Mouse (Mus musculus) hindbrain, embryonic 11.5 days (tissue): ENCODE measurements around the gene Pigh. TPM values are rescaled to one million over a fixed set of nuclear protein-coding genes. Genes with fewer than 3 reads are reported as not detected.

Source experiments
- ATAC-seq: fragments of 200-750 bp; cut with Nextera tagmentation; 2 replicates; pipeline ENCODE4 v1.8.0; 2017; ENCODE audit warnings: mild to moderate bottlenecking, moderate TSS enrichment, moderate library complexity; ENCODE audit not compliant: low FRiP score
- DNase-seq: peaks from one replicate; pipeline ENCODE4 v3.0.0-alpha.2; 2015; ENCODE audit warnings: low spot score
- H3K27ac ChIP-seq: fragments of 300-500 bp; sonication (generic); 2 replicates; pipeline ENCODE4 v1.5.1; 2014; ENCODE audit warnings: mild to moderate bottlenecking, low read depth, low read length
- H3K27me3 ChIP-seq: fragments of 300-500 bp; sonication (generic); 2 replicates; pipeline ENCODE4 v1.6.1; 2014; ENCODE audit warnings: mild to moderate bottlenecking, low read length, moderate library complexity, mixed read lengths; ENCODE audit not compliant: control insufficient read depth, insufficient read depth
- H3K36me3 ChIP-seq: fragments of 300-500 bp; sonication (generic); 2 replicates; pipeline ENCODE4 v1.6.1; 2014; ENCODE audit warnings: mild to moderate bottlenecking, low read length, moderate library complexity, mixed read lengths; ENCODE audit not compliant: control insufficient read depth, insufficient read depth
- H3K4me1 ChIP-seq: fragments of 300-500 bp; sonication (generic); replicated peaks from 2 replicates; pipeline ENCODE4 v1.6.1; 2014; ENCODE audit warnings: low read length, mixed read lengths; ENCODE audit not compliant: control insufficient read depth, insufficient read depth
- H3K4me2 ChIP-seq: fragments of 300-500 bp; sonication (generic); replicated peaks from 2 replicates; pipeline ENCODE4 v1.6.1; 2014; ENCODE audit warnings: mild to moderate bottlenecking, low read depth, low read length
- H3K4me3 ChIP-seq: fragments of 300-500 bp; sonication (generic); 2 replicates; pipeline ENCODE4 v1.5.1; 2014; ENCODE audit warnings: low read depth, low read length
- H3K9ac ChIP-seq: fragments of 300-500 bp; sonication (generic); 2 replicates; pipeline ENCODE4 v1.6.1; 2014; ENCODE audit warnings: low read depth, low read length
- H3K9me3 ChIP-seq: fragments of 300-500 bp; sonication (generic); 2 replicates; pipeline ENCODE4 v1.6.1; 2016; ENCODE audit warnings: low read length; ENCODE audit not compliant: control insufficient read depth
- WGBS: fragments of 180-500 bp; shearing (Covaris S2); extraction: QIAGEN DNeasy Blood & Tissue Kit; methylation state at CpG from one replicate; pipeline ENCODE4 v1.1.7; 2014; 5-methylcytosine and 5-hydroxymethylcytosine counted together
- polyA plus RNA-seq: library from polyadenylated mRNA; unstranded; fragments of >200 nt; fragmentation: Nextera tagmentation; extraction: Ambion mirVana; gene quantifications from 2 replicates; pipeline ENCODE4 v1.2.1, GENCODE M21; 2014

The Pigh gene
- polyA plus RNA-seq, 1 experiment from 2014 or later: 30.1 TPM

DNA sequence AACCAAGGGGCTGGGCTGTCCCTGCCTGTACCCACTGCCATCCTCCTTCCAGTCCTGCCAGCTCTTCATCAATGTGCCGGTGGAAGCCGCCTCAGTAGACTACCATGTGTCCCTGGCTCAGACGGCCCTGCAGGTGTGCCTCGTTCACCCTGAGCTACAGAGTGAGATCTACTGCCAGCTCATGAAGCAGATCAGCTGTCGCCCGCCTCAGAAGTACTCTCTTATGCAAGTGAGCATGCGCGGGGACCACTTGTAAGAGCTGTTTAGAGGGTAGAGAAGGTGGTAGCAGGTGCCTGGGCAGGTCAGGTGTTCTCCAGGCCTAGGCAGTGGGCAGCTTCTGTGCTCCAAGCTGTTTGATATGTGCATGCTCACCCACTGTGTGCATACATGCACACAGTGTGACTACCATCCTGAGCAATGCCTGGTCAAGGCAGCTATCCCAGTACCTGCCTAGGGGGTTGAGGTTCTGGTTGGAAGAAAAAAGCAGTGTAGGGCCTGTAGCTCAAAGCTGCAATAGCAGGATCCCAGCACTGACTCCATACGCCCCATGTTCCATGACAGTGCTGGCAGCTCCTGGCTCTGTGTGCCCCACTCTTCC, 18.6 kb downstream of the Pigh start:
- no peaks in the 10 kb centered on the region for H3K4me1 ChIP-seq
- DNase-seq: no peak
- no peaks in the 10 kb centered on the region for H3K36me3 ChIP-seq

DNA sequence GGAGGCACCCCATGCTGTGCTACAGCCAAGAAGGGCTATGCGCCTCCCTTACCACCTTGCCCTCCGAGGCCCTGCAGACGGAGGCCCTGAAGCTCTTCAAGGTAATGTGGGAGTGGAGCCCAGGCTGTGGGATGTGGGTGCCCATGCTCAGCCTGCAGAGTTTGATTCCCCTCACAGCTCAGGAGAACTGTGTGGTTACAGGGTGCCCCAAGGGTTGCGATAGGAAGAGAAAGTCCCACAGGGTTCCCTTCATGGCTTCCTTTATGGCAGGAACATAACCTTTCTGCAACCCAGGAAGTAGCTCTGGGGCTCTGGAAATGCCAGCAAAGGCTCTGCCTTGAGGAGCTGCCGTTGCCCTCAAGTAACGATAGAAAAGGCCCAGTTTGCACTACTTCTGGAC, 19.5 kb downstream of the Pigh start:
- Histone ChIP-seq H3K9me3 (no peaks in the 10 kb centered on the region), H3K4me3 (no peak overlapping the region), H3K36me3 (no peaks in the 10 kb centered on the region), H3K4me1 (no peaks in the 10 kb centered on the region), H3K4me2 (no peak overlapping the region), H3K27me3 (no peaks in the 10 kb centered on the region), H3K9ac (no peak overlapping the region), H3K27ac (no peak overlapping the region)
- WGBS: 88% methylated on average over 6 of the region's 6 CpGs
- no peak for DNase-seq
- ATAC-seq: no peak

More for the DNA sequence above, 18.6 kb downstream of the Pigh start:
- WGBS: 89% methylated on average over 9 of the region's 9 CpGs
- H3K9me3 ChIP-seq: no peaks in the 10 kb centered on the region
- no peaks in the 10 kb centered on the region for H3K27me3 ChIP-seq
- no peak overlapping the region for H3K4me3 ChIP-seq
- no peak overlapping the region for H3K4me2 ChIP-seq
- no peak for ATAC-seq
- no peak overlapping the region for H3K27ac ChIP-seq
- no peak overlapping the region for H3K9ac ChIP-seq

DNA sequence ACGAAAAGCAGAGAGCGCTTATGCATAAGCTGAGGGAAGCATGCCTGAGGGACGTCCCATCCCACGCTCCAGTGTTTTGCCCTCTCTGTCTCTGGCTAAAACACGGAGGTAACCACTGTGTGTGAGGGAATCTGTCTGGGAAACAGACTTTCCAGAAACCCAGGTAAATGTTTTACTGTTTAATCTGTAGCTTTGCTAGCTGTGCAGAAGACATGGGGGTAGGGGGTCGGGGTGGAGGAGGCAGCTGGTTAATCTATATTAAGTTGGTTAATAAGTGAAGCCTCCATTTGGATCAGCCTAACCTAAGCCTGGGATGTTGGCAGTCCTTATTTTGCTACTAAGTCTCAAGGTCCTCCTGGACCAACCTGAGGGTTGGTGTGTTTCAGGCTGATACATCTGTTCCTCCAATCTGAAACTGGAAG, 20.3 kb downstream of the Pigh start:
- Histone ChIP-seq H3K9ac (no peak overlapping the region), H3K4me3 (no peak overlapping the region), H3K27ac (no peak overlapping the region), H3K36me3 (no peaks in the 10 kb centered on the region), H3K4me1 (no peaks in the 10 kb centered on the region), H3K4me2 (no peak overlapping the region), H3K27me3 (no peaks in the 10 kb centered on the region), H3K9me3 (no peaks in the 10 kb centered on the region)
- 87% methylated on average over 6 of the region's 6 CpGs for WGBS
- DNase-seq (no peak), ATAC-seq (no peak)

DNA sequence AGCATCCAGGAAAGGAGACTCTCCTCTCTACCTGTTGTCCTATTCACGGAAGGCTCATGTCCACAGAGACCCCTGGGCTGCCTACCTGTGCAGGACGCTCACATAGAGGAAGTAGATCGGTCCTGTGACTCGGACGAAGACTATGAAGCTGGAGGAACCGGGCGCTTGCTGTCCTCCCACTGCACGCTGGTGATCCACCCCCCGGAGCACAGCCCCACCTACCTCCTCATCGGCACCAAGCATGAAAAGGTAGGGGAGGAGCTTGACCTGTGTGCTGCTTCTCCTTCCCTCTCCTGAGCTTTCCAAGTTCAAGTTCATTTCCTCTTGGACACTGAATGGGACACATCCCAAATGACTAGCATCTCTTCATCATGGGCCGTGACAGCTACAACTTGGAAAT, 21.1 kb downstream of the Pigh start:
- Histone ChIP-seq H3K9me3 (no peaks in the 10 kb centered on the region), H3K9ac (no peak overlapping the region), H3K4me2 (no peak overlapping the region), H3K36me3 (no peaks in the 10 kb centered on the region), H3K4me1 (no peaks in the 10 kb centered on the region), H3K4me3 (no peak overlapping the region), H3K27me3 (no peaks in the 10 kb centered on the region), H3K27ac (no peak overlapping the region)
- ATAC-seq (no peak), DNase-seq (no peak)
- WGBS: 92% methylated on average over 11 of the region's 11 CpGs

DNA sequence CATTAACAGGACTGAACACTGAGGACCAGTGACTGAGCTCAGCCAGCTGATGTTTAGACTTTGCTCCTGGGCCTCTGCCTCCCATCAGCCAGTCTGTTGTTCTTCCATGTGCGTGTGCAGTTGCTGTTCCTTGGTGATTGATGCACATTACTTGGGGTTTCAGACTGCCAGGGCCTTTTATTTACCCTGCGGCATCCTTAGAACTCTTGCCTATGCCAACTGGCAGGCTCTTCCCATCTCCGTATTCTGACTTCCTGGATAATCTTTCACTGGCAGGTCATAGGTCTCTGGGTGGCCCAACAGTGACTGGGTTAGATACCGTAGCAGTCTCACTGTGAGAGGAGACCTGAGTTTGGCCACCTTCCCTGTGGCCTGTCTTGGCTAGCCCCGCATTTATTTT, 21.9 kb downstream of the Pigh start:
- Histone ChIP-seq H3K27me3 (no peaks in the 10 kb centered on the region), H3K4me3 (no peak overlapping the region), H3K36me3 (no peaks in the 10 kb centered on the region), H3K27ac (no peak overlapping the region), H3K9ac (no peak overlapping the region), H3K4me2 (no peak overlapping the region), H3K9me3 (no peaks in the 10 kb centered on the region), H3K4me1 (no peaks in the 10 kb centered on the region)
- WGBS: 90% methylated on average over 5 of the region's 5 CpGs
- no peak for ATAC-seq
- no peak for DNase-seq

DNA sequence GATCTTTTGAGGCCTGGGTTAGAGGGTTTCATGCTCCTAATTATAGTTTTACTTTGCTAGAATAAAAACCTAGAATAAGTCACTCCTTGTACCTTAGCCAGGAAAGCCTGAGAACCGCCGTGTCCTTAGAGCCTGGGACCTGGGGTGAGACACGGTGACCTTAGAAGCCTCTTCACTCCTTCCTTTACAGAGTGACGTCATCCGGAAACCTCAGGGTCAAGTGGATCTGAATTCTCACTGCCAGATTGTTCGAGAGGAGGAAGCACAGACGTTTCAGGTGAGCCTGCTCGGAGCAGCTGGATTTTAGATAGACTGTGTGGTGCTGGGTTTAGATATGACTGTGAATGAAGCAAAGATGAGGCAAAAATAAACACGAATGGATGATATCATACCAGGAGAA, 23.0 kb downstream of the Pigh start:
- no peaks in the 10 kb centered on the region for H3K9me3 ChIP-seq
- DNase-seq (no peak), ATAC-seq (no peak)
- H3K4me1 ChIP-seq: no peaks in the 10 kb centered on the region
- no peak overlapping the region for H3K4me2 ChIP-seq
- no peak overlapping the region for H3K27ac ChIP-seq
- H3K27me3 ChIP-seq: no peaks in the 10 kb centered on the region
- WGBS: 89% methylated on average over 9 of the region's 9 CpGs
- no peak overlapping the region for H3K9ac ChIP-seq
- no peak overlapping the region for H3K4me3 ChIP-seq
- no peaks in the 10 kb centered on the region for H3K36me3 ChIP-seq

DNA sequence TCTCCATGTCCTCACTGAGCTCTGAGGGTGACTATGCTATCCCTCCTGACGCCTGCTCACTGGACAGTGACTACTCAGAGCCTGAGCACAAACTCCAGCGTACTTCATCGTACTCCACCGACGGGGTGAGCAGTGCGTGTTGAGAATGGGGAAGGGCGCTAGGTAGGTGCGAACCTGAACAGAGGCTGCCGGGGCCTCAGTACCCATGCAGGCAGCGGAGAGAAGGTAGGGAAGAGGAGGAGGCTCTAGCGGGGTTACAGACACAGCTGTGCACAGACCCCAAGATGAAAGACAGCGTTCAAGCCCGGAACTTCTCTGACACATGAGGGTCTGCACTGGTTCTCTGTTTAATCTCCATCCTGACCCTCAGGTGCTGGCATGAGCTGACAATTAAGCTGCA, 25.0 kb downstream of the Pigh start:
- H3K9ac ChIP-seq: no peak overlapping the region
- no peaks in the 10 kb centered on the region for H3K4me1 ChIP-seq
- H3K27ac ChIP-seq: no peak overlapping the region
- H3K4me3 ChIP-seq: no peak overlapping the region
- WGBS: 97% methylated on average over 13 of the region's 13 CpGs
- ATAC-seq: no peak
- H3K4me2 ChIP-seq: no peak overlapping the region
- no peaks in the 10 kb centered on the region for H3K9me3 ChIP-seq
- no peaks in the 10 kb centered on the region for H3K36me3 ChIP-seq
- no peak for DNase-seq
- H3K27me3 ChIP-seq: no peaks in the 10 kb centered on the region

DNA sequence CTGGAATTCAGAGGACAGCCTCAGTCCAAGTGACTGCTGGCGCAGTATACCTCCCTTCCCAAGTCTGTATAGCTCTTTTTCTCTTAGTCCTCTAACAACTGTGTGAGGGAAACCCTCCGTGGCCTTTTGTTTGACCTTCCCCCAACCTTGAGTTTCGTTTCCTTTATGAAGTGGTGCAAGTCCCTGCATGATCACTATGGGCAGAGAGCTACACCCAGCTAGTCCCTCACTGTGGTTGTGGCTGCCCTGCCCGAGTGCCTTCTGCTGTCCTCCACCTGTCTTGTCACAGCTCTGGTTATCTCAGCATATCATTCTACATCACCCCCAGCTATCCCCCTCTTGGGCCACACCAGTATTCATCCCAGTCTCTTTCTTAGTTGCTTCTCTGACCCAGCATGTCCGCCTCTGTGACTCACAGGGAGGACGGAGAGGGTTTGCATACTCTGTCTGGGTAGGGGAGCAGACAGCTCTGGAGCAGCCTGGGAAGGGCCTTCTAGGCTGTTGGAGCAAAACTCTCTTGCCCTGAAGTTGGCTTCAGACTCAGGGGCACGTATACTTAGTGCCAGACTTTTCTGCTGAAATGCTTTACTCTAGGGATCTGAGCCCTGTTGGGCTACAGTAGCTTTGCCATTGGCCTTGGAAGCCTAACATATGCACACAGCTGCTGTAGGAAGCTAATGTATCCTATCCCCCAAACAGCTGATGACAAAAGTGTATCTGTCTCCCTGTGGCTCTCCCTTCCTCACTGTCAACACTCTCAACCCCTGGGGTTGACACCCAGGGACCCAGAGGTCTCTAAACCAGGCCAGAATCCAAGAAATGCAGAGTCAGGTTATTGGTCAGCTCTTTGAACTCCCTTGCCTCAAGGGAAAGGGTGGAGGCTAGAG, 28.4 kb downstream of the Pigh start:
- Histone ChIP-seq H3K9me3 (no peaks in the 10 kb centered on the region), H3K9ac (no peak overlapping the region), H3K27ac (no peak overlapping the region), H3K4me3 (no peak overlapping the region), H3K36me3 (no peaks in the 10 kb centered on the region), H3K4me1 (no peaks in the 10 kb centered on the region), H3K4me2 (no peak overlapping the region), H3K27me3 (no peaks in the 10 kb centered on the region)
- ATAC-seq: no peak
- 85% methylated on average over 7 of the region's 7 CpGs for WGBS
- no peak for DNase-seq

DNA sequence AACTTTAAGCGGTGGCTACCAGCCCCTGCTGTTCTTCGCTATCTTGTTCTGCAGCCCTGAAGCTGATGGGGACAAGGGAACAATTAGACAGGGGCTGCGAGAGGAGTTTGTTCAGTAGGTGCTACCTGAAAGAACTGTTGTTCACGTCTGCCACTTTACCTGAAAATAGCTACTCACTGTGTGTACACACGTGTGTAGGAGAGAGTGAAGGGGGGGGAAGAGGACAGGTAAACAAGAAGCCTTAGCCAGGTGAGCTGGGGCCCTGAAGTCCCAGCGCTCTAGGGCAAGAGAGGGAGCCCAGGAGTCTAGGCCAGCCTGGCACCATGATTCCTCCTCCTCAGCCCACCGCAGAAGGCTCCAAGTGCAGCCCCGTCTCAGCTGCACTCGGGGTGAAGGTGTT, 29.3 kb downstream of the Pigh start:
- no peak for ATAC-seq
- H3K4me2 ChIP-seq: no peak overlapping the region
- no peak overlapping the region for H3K9ac ChIP-seq
- no peak overlapping the region for H3K27ac ChIP-seq
- no peak for DNase-seq
- no peaks in the 10 kb centered on the region for H3K4me1 ChIP-seq
- H3K36me3 ChIP-seq: no peaks in the 10 kb centered on the region
- H3K9me3 ChIP-seq: no peaks in the 10 kb centered on the region
- H3K4me3 ChIP-seq: no peak overlapping the region
- no peaks in the 10 kb centered on the region for H3K27me3 ChIP-seq
- WGBS: 92% methylated on average over 9 of the region's 9 CpGs
